Mouse (Mus musculus) MEL (cell line): ENCODE data around the gene Cx3cr1. TPM values are rescaled to one million over a fixed set of nuclear protein-coding genes. Genes with fewer than 3 reads are reported as not detected.

Source experiments
- DNase-seq: peaks from one replicate; pipeline ENCODE4 v3.0.0; 2011; ENCODE audit warnings: low read depth, low spot score
- H3K27ac ChIP-seq: 2 replicates; pipeline ENCODE4 v1.5.1; 2012; ENCODE audit warnings: low read depth, mild to moderate bottlenecking, control low read depth, low read length, moderate library complexity; ENCODE audit not compliant: control insufficient read depth
- H3K27me3 ChIP-seq, 2 experiments: fragments of 150-350 bp in 1 of 2; sonication (generic) in 1 of 2; 2 replicates each; pipeline ENCODE4 v1.6.1; 2012; ENCODE audit warnings: low read length in 2 of 2, mild to moderate bottlenecking in 2 of 2, improper control_type of control experiment in 1 of 2, moderate library complexity in 1 of 2; ENCODE audit not compliant: insufficient read depth in 2 of 2, control insufficient read depth in 1 of 2
- H3K36me3 ChIP-seq, 2 experiments: 2 replicates each; pipeline ENCODE4 v1.6.1; 2012 to 2014; ENCODE audit warnings: low read length in 2 of 2, improper control_type of control experiment in 1 of 2, inconsistent platforms in 1 of 2, mild to moderate bottlenecking in 1 of 2; ENCODE audit not compliant: insufficient read depth in 2 of 2, control insufficient read depth in 1 of 2
- H3K4me1 ChIP-seq, 2 experiments: fragments of 150-350 bp in 1 of 2; sonication (generic) in 1 of 2; 2 replicates each; pipeline ENCODE4 v1.6.1; 2012; ENCODE audit warnings: low read length in 2 of 2, improper control_type of control experiment in 1 of 2, mild to moderate bottlenecking in 1 of 2; ENCODE audit not compliant: insufficient read depth in 2 of 2, control insufficient read depth in 1 of 2
- H3K4me3 ChIP-seq, 2 experiments: fragments of 150-350 bp in 1 of 2; sonication (generic) in 1 of 2; 2 replicates each; pipeline ENCODE4 v1.5.1; 2012; ENCODE audit warnings: low read depth in 2 of 2, low read length in 2 of 2, mild to moderate bottlenecking in 2 of 2, moderate library complexity in 2 of 2, control low read depth in 1 of 2, improper control_type of control experiment in 1 of 2; ENCODE audit not compliant: control insufficient read depth in 1 of 2, insufficient read depth in 1 of 2
- H3K79me2 ChIP-seq: 2 replicates; pipeline ENCODE4 v1.6.1; 2012; ENCODE audit warnings: mild to moderate bottlenecking, low read length, moderate library complexity; ENCODE audit not compliant: control insufficient read depth, poor library complexity, insufficient read depth
- H3K9ac ChIP-seq: 2 replicates; pipeline ENCODE4 v1.6.1; 2012; ENCODE audit warnings: low read depth, mild to moderate bottlenecking, control low read depth, low read length, moderate library complexity; ENCODE audit not compliant: control insufficient read depth, poor library complexity, severe bottlenecking
- H3K9me3 ChIP-seq: fragments of 150-350 bp; sonication (generic); replicated peaks from 2 replicates; pipeline ENCODE4 v1.6.1; 2012; ENCODE audit warnings: mild to moderate bottlenecking, low read length, improper control_type of control experiment, moderate library complexity; ENCODE audit not compliant: insufficient read depth
- BHLHE40 ChIP-seq: IDR thresholded peaks from 2 replicates; pipeline ENCODE4 v1.6.1; 2012; ENCODE audit warnings: low read depth, mild to moderate bottlenecking, inconsistent platforms, low read length, improper control_type of control experiment, borderline replicate concordance
- CHD2 ChIP-seq: IDR thresholded peaks from 2 replicates; pipeline ENCODE4 v1.6.1; 2011; ENCODE audit warnings: low read length, improper control_type of control experiment
- EP300 ChIP-seq, 2 experiments: IDR thresholded peaks; 2 replicates each; pipeline ENCODE4 v1.6.1; 2011; ENCODE audit warnings: improper control_type of control experiment in 2 of 2, low read length in 2 of 2, low read depth in 1 of 2, mild to moderate bottlenecking in 1 of 2
- HCFC1 ChIP-seq: IDR thresholded peaks from 2 replicates; pipeline ENCODE4 v1.6.1; 2012; ENCODE audit warnings: low read depth, mild to moderate bottlenecking, inconsistent platforms, low read length, improper control_type of control experiment, moderate library complexity
- JUND ChIP-seq: IDR thresholded peaks from 2 replicates; pipeline ENCODE4 v1.6.1; 2011; ENCODE audit warnings: low read depth, mild to moderate bottlenecking, improper control_type of control experiment, low read length
- MAFK ChIP-seq: IDR thresholded peaks from 2 replicates; pipeline ENCODE4 v1.6.1; 2011; ENCODE audit warnings: low read depth, mild to moderate bottlenecking, low read length, improper control_type of control experiment, borderline replicate concordance
- MAZ ChIP-seq: IDR thresholded peaks from 2 replicates; pipeline ENCODE4 v1.6.1; 2012; ENCODE audit warnings: low read depth, mild to moderate bottlenecking, inconsistent platforms, low read length, improper control_type of control experiment
- MXI1 ChIP-seq: IDR thresholded peaks from 2 replicates; pipeline ENCODE4 v1.6.1; 2011; ENCODE audit warnings: mild to moderate bottlenecking, low read depth, low read length, improper control_type of control experiment
- MYB ChIP-seq: IDR thresholded peaks from 2 replicates; pipeline ENCODE4 v1.6.1; 2011; ENCODE audit warnings: mild to moderate bottlenecking, low read depth, low read length, improper control_type of control experiment
- MYC ChIP-seq: IDR thresholded peaks from 2 replicates; pipeline ENCODE4 v1.6.1; 2011; ENCODE audit warnings: low read depth, mild to moderate bottlenecking, low read length, improper control_type of control experiment, moderate library complexity
- NRF1 ChIP-seq: IDR thresholded peaks from 2 replicates; pipeline ENCODE4 v1.6.1; 2014; ENCODE audit warnings: low read depth, mild to moderate bottlenecking, inconsistent platforms, low read length, improper control_type of control experiment, moderate library complexity; ENCODE audit not compliant: poor library complexity, insufficient read depth, severe bottlenecking
- POLR2A ChIP-seq, 2 experiments: IDR thresholded peaks; 2 replicates each; pipeline ENCODE4 v1.6.1; 2011 to 2012; ENCODE audit warnings: low read length in 2 of 2, mild to moderate bottlenecking in 2 of 2, control low read depth in 1 of 2, improper control_type of control experiment in 1 of 2, low read depth in 1 of 2, moderate library complexity in 1 of 2; ENCODE audit not compliant: control insufficient read depth in 1 of 2, insufficient read depth in 1 of 2, poor library complexity in 1 of 2
- POLR2AphosphoS5 ChIP-seq: IDR thresholded peaks from 2 replicates; pipeline ENCODE4 v1.6.1; 2012; ENCODE audit warnings: low read depth, borderline replicate concordance, mild to moderate bottlenecking, inconsistent platforms, low read length, moderate library complexity, mixed read lengths
- SMC3 ChIP-seq: IDR thresholded peaks from 2 replicates; pipeline ENCODE4 v1.6.1; 2011; ENCODE audit warnings: low read depth, low read length, improper control_type of control experiment
- TBP ChIP-seq: IDR thresholded peaks from 2 replicates; pipeline ENCODE4 v1.8.0; 2011; ENCODE audit warnings: low read depth, low read length, improper control_type of control experiment
- TCF12 ChIP-seq: IDR thresholded peaks from 2 replicates; pipeline ENCODE4 v1.6.1; 2014; ENCODE audit warnings: low read depth, mild to moderate bottlenecking, inconsistent platforms, low read length, improper control_type of control experiment, moderate library complexity
- USF1 ChIP-seq: IDR thresholded peaks from 2 replicates; pipeline ENCODE4 v1.6.1; 2014; ENCODE audit warnings: low read depth, mild to moderate bottlenecking, inconsistent platforms, low read length, improper control_type of control experiment, moderate library complexity
- USF2 ChIP-seq, 2 experiments: IDR thresholded peaks; 2 replicates each; pipeline ENCODE4 v1.6.1; 2011 to 2012; ENCODE audit warnings: improper control_type of control experiment in 2 of 2, low read length in 2 of 2, borderline replicate concordance in 1 of 2, inconsistent platforms in 1 of 2, low read depth in 1 of 2, mild to moderate bottlenecking in 1 of 2; ENCODE audit not compliant: insufficient read depth in 1 of 2
- ZMIZ1 ChIP-seq: IDR thresholded peaks from 2 replicates; pipeline ENCODE4 v1.6.1; 2012; ENCODE audit warnings: low read depth, mild to moderate bottlenecking, inconsistent platforms, low read length, improper control_type of control experiment, moderate library complexity
- ZNF384 ChIP-seq: IDR thresholded peaks from 2 replicates; pipeline ENCODE4 v1.6.1; 2012; ENCODE audit warnings: low read depth, mild to moderate bottlenecking, inconsistent platforms, low read length, improper control_type of control experiment
- polyA plus RNA-seq, 2 experiments: library from polyadenylated mRNA; stranded (reverse) in 1 of 2; unstranded in 1 of 2; fragments of >175 nt in 1 of 2; fragments of >200 nt in 1 of 2; gene quantifications; 2 replicates each; pipeline versions ENCODE4 v1.2.1 to v1.2.4; 2012; ENCODE audit warnings: low replicate concordance in 2 of 2, low read depth in 1 of 2; ENCODE audit not compliant: insufficient read length in 2 of 2, insufficient read depth in 1 of 2, missing spikeins in 1 of 2
- total RNA-seq: library from RNA; depleted of rRNA; stranded (reverse); fragments of 300-350 nt; gene quantifications from 2 replicates; pipeline ENCODE4 v1.2.3, GENCODE M21; 2012

Gene Cx3cr1
- total and polyA plus RNA-seq, 3 experiments: not detected

GRCm38 (mm10) chr9:119941407-119941806, 128.3 kb downstream of the Cx3cr1 start:
- Histone ChIP-seq H3K9ac (no peak overlapping the region), H3K4me3 (no peak overlapping the region), H3K79me2 (peaks cover 8% of the 10 kb centered on the region), H3K27ac (no peak overlapping the region), H3K4me1 (peaks cover 0 to 9% of the 10 kb centered on the region in 2 experiments; a peak in 2 of 4 replicates), H3K9me3 (no peaks in the 10 kb centered on the region), H3K36me3 (no peaks in the 10 kb centered on the region; a peak in 1 of 4 replicates), H3K27me3 (no peaks in the 10 kb centered on the region)
- TF ChIP-seq MYB (no peak), ZNF384 (no peak), MXI1 (no peak), MAFK (no peak), POLR2AphosphoS5 (no peak), POLR2A (IDR thresholded peaks at IDR 0.05; ENCODE audit: control insufficient read depth in 1 of 2, insufficient read depth in 1 of 2, low read depth in 1 of 2, low read length in 2 of 2, poor library complexity in 1 of 2) (no peak), TBP (no peak), HCFC1 (no peak), MYC (no peak), MAZ (no peak), ZMIZ1 (no peak), BHLHE40 (no peak)
- no peak for DNase-seq

- no peaks in the 10 kb centered on the region for H3K9me3 ChIP-seq
- TF ChIP-seq USF2 (IDR thresholded peaks at IDR 0.05; ENCODE audit: borderline replicate concordance in 1 of 2, insufficient read depth in 1 of 2, low read depth in 1 of 2, low read length in 2 of 2) (no peak), ZNF384 (no peak), MYB (no peak), JUND (no peak), NRF1 (no peak), SMC3 (no peak), TCF12 (no peak), POLR2AphosphoS5 (no peak), USF1 (no peak), CHD2 (no peak), EP300 (IDR thresholded peaks at IDR 0.05; ENCODE audit: low read depth in 1 of 2, low read length in 2 of 2) (no peak)
- TF ChIP-seq, all 39 proteins: peak for 0
- H3K4me1 ChIP-seq: peaks cover 0 to 10% of the 10 kb centered on the region in 2 experiments; a peak in 2 of 4 replicates
- peaks cover 12% of the 10 kb centered on the region for H3K79me2 ChIP-seq
- no peaks in the 10 kb centered on the region for H3K27me3 ChIP-seq
- DNase-seq: no peak
- no peak overlapping the region for H3K9ac ChIP-seq
- H3K36me3 ChIP-seq: peaks cover 0 to 3% of the 10 kb centered on the region in 2 experiments; a peak in 2 of 4 replicates
- no peak overlapping the region for H3K4me3 ChIP-seq
- H3K27ac ChIP-seq: no peak overlapping the region
These were observed 130.0 kb downstream of the Cx3cr1 start for GRCm38 (mm10) chr9:119939646-119940045.
